Mouse (Mus musculus) small intestine, adult 2 months (tissue): ENCODE measurements around the gene Dtx4.

Source experiments
- CTCF ChIP-seq: fragments of 200-500 bp; IDR thresholded peaks from 2 replicates; pipeline ENCODE4 v1.5.1; 2012; ENCODE audit warnings: low read depth, mild to moderate bottlenecking, control low read depth, inconsistent platforms, low read length, moderate library complexity, mixed read lengths; ENCODE audit not compliant: insufficient replicate concordance, insufficient read length; ENCODE audit errors: extremely low read depth
- POLR2A ChIP-seq: fragments of 200-500 bp; IDR thresholded peaks from 2 replicates; pipeline ENCODE4 v1.6.1; 2012; ENCODE audit warnings: low read depth, mild to moderate bottlenecking, control low read depth, inconsistent platforms, low read length, moderate library complexity

- TF ChIP-seq CTCF (no peak), POLR2A (no peak)
These were observed 28.8 kb downstream of the Dtx4 start for GRCm38 (mm10) chr19:12472381-12472976.
